Mouse (Mus musculus) G1E (cell line): ENCODE data around the gene Lrrc58.

Source experiments
- CTCF ChIP-seq: IDR thresholded peaks from 2 replicates; pipeline ENCODE4 v1.5.1; 2012; ENCODE audit warnings: low read depth, low read length, inconsistent platforms, mixed read lengths
- GATA1 ChIP-seq: IDR thresholded peaks from 2 replicates; pipeline ENCODE4 v1.6.1; 2012; ENCODE audit warnings: borderline replicate concordance, low read length, inconsistent platforms, mixed read lengths
- TAL1 ChIP-seq: conservative IDR thresholded peaks from 2 replicates; pipeline ENCODE4 v1.6.1; 2012; ENCODE audit warnings: low read depth, low read length, inconsistent platforms, mixed read lengths

GRCm38 (mm10) chr16:37843740-37844139, 24.4 kb upstream of the Lrrc58 start:
- TF ChIP-seq TAL1, result no peak
- TF ChIP-seq CTCF, result no peak
- no peak for TF ChIP-seq GATA1
